Mouse (Mus musculus) frontal cortex, adult (tissue): Measurements from ENCODE around the gene Olig2.

Experiments
- ATAC-seq: cut with Nextera tagmentation; 2 replicates; pipeline ENCODE4 v1.9.2; 2017; ENCODE audit warnings: mild to moderate bottlenecking, moderate library complexity, mixed read lengths; ENCODE audit not compliant: low TSS enrichment

The Olig2 gene

GRCm38 (mm10) chr16:91225233-91226037 lies at the start of gene Olig2:
Gene Olig2, plus strand, starts transcription at chr16:91225457.
- ATAC-seq: peak; percentile 64

GRCm38 (mm10) chr16:91175892-91176291 lies 49.4 kb upstream of the Olig2 start:
- no peak for ATAC-seq

GRCm38 (mm10) chr16:91187046-91187445 lies 38.2 kb upstream of the Olig2 start:
- no peak for ATAC-seq

GRCm38 (mm10) chr16:91187662-91188061 lies 37.6 kb upstream of the Olig2 start:
- ATAC-seq: no peak

GRCm38 (mm10) chr16:91188304-91188703 lies 37.0 kb upstream of the Olig2 start:
- no peak for ATAC-seq

- ATAC-seq: no peak
Observed at GRCm38 (mm10) chr16:91191233-91191632, 34.0 kb upstream of the Olig2 start.

GRCm38 (mm10) chr16:91191663-91192237 lies 33.5 kb upstream of the Olig2 start:
- no peak for ATAC-seq

GRCm38 (mm10) chr16:91192672-91193354 lies 32.4 kb upstream of the Olig2 start:
- ATAC-seq: no peak; the same call in 1 of the 2 replicates

- no peak for ATAC-seq
Observed at GRCm38 (mm10) chr16:91199815-91200214, 25.4 kb upstream of the Olig2 start.

GRCm38 (mm10) chr16:91202989-91203388 lies 22.3 kb upstream of the Olig2 start:
- no peak for ATAC-seq

GRCm38 (mm10) chr16:91206371-91206770 lies 18.9 kb upstream of the Olig2 start:
- ATAC-seq: no peak

GRCm38 (mm10) chr16:91217077-91217476 lies 8.2 kb upstream of the Olig2 start:
- ATAC-seq: no peak

- ATAC-seq: no peak
Observed at GRCm38 (mm10) chr16:91217948-91218347, 7.3 kb upstream of the Olig2 start.

GRCm38 (mm10) chr16:91219246-91219645 lies 6.0 kb upstream of the Olig2 start:
- no peak for ATAC-seq

- ATAC-seq: peak; percentile 11; the same call in 1 of the 2 replicates
Observed at GRCm38 (mm10) chr16:91222171-91222642, 3.0 kb upstream of the Olig2 start.

- ATAC-seq: peak; percentile 19; the same call in 1 of the 2 replicates
Observed at GRCm38 (mm10) chr16:91222643-91223271, 2.5 kb upstream of the Olig2 start.

GRCm38 (mm10) chr16:91223327-91224067 lies 1.8 kb upstream of the Olig2 start:
- no peak for ATAC-seq

- no peak for ATAC-seq
Observed at GRCm38 (mm10) chr16:91224068-91224402, 1.2 kb upstream of the Olig2 start.

- no peak for ATAC-seq
Observed at GRCm38 (mm10) chr16:91224481-91225232, 600 bp upstream of the Olig2 start.

- ATAC-seq: no peak
Observed at GRCm38 (mm10) chr16:91226038-91226882, 1.0 kb downstream of the Olig2 start.
